Mouse (Mus musculus) neural tube, embryonic 14.5 days (tissue): Measurements from ENCODE around the gene Sowaha. TPM values are rescaled to one million over a fixed set of nuclear protein-coding genes. Genes with fewer than 3 reads are reported as not detected.

Experiments
- ATAC-seq: fragments of 200-750 bp; cut with Nextera tagmentation; 2 replicates; pipeline ENCODE4 v1.8.0; 2017; ENCODE audit warnings: low read depth, mild to moderate bottlenecking, moderate TSS enrichment, moderate library complexity
- H3K27ac ChIP-seq: fragments of 300-500 bp; sonication (generic); 2 replicates; pipeline ENCODE4 v1.5.1; 2014; ENCODE audit warnings: low read depth, mild to moderate bottlenecking, control low read depth, low read length, moderate library complexity, mixed read lengths
- H3K27me3 ChIP-seq: fragments of 300-500 bp; sonication (generic); 2 replicates; pipeline ENCODE4 v1.6.1; 2014; ENCODE audit warnings: low read length; ENCODE audit not compliant: control insufficient read depth, insufficient read depth
- H3K36me3 ChIP-seq: fragments of 300-500 bp; sonication (generic); 2 replicates; pipeline ENCODE4 v1.6.1; 2014; ENCODE audit warnings: low read length, mixed read lengths; ENCODE audit not compliant: control insufficient read depth, insufficient read depth
- H3K4me1 ChIP-seq: fragments of 300-500 bp; sonication (generic); 2 replicates; pipeline ENCODE4 v1.6.1; 2014; ENCODE audit warnings: low read length; ENCODE audit not compliant: control insufficient read depth, insufficient read depth
- H3K4me2 ChIP-seq: fragments of 300-500 bp; sonication (generic); 2 replicates; pipeline ENCODE4 v1.6.1; 2014; ENCODE audit warnings: mild to moderate bottlenecking, low read depth, low read length, control low read depth
- H3K4me3 ChIP-seq: fragments of 300-500 bp; sonication (generic); 2 replicates; pipeline ENCODE4 v1.5.1; 2014; ENCODE audit warnings: low read depth, low read length, control low read depth, mixed read lengths
- H3K9ac ChIP-seq: fragments of 300-500 bp; sonication (generic); replicated peaks from 2 replicates; pipeline ENCODE4 v1.6.1; 2014; ENCODE audit warnings: low read depth, mild to moderate bottlenecking, control low read depth, low read length, mixed read lengths
- H3K9me3 ChIP-seq: fragments of 300-500 bp; sonication (generic); 2 replicates; pipeline ENCODE4 v1.6.1; 2016; ENCODE audit warnings: low read length; ENCODE audit not compliant: control insufficient read depth
- WGBS: fragments of 180-500 bp; shearing (Covaris S2); extraction: QIAGEN DNeasy Blood & Tissue Kit; methylation state at CpG from one replicate; pipeline ENCODE4 v1.1.7; 2014; 5-methylcytosine and 5-hydroxymethylcytosine counted together
- polyA plus RNA-seq: library from polyadenylated mRNA; unstranded; fragments of >200 nt; fragmentation: Nextera tagmentation; extraction: Ambion mirVana; gene quantifications from 2 replicates; pipeline ENCODE4 v1.2.1, GENCODE M21; 2014

The Sowaha gene
- polyA plus RNA-seq, 1 experiment from 2014 or later, result 1.1 TPM

DNA sequence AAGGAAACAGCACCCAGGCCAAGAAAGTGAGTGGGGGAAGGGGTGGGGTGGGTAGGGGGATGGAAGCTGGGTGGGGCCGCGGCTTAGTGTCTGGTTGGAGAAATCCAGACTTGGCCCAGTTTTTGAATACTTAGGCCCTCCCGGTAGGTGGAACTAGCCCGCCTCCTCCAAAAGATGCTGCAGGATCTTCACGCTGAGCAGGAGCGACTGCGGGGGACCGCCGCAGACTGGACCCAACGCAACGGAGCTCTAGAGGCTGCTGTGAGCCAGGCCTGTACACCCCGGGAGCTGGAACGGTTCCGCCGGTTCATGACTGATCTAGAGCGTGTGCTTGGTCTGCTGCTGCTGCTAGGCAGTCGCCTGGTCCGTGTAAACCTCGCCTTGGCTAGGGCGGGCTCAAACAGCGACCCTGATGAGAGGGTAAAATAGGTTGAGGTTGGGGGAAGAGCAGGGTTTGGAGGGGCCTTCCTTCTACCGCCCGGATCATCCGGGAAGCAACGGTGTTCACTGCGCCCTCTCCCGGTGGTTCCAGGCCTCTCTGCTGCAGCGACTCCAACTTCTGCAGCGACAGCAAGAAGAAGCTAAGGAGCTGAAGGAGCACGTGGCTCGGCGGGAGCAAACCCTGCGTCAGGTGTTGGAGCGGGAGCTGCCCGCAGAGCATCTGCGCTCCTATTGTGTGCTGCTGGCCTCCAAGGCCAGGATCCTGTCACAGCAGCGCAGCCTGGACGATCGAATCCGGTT lies 13.7 kb downstream of the Sowaha start:
- Histone ChIP-seq H3K9me3 (no peaks in the 10 kb centered on the region), H3K4me3 (peak overlapping the region; percentile 22), H3K9ac (0 out of 2 replicates have a peak overlapping the region, but pooled peaks have one; percentile 18), H3K4me1 (peaks cover 20% of the 10 kb centered on the region), H3K4me2 (peak overlapping the region; percentile 50), H3K36me3 (no peaks in the 10 kb centered on the region), H3K27me3 (peaks cover 36% of the 10 kb centered on the region), H3K27ac (no peak overlapping the region)
- 7% methylated on average over 40 of the region's 40 CpGs for WGBS
- ATAC-seq, result peak; percentile 41; the same call in 1 of the 2 replicates

- ATAC-seq, result peak; percentile 25; the same call in 1 of the 2 replicates
- peaks cover 39% of the 10 kb centered on the region for H3K27me3 ChIP-seq
These were observed 16.3 kb downstream of the Sowaha start for GRCm38 (mm10) chr11:53463551-53464424.

DNA sequence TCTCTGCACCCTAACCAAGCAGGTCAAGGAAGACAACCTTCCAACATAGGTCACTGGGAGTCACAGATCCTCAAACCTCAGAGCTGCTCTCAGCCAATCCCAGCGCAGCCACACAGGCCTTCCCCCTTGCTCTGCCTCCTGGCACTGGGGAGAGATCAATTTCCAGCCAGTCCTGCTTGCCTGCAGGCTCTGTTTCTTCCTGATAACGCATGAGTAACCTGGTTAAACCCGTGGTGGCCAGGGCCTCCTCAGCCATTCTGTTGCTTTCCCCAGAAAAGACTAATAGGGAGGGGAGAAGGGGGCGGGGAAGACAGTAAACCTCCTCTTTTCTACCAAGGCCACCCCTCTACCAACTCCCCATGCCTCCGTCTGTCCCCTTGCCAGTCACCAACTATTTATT lies 18.3 kb downstream of the Sowaha start:
- Histone ChIP-seq H3K4me2 (no peak overlapping the region), H3K27ac (no peak overlapping the region), H3K4me3 (no peak overlapping the region), H3K4me1 (peaks cover 19% of the 10 kb centered on the region), H3K9me3 (no peaks in the 10 kb centered on the region), H3K27me3 (peaks cover 51% of the 10 kb centered on the region), H3K36me3 (no peaks in the 10 kb centered on the region), H3K9ac (no peak overlapping the region)
- ATAC-seq, result no peak
- 17% methylated on average over 5 of the region's 5 CpGs for WGBS

More at GRCm38 (mm10) chr11:53463551-53464424, 16.3 kb downstream of the Sowaha start:
- Histone ChIP-seq H3K36me3 (no peaks in the 10 kb centered on the region), H3K9me3 (no peaks in the 10 kb centered on the region), H3K4me3 (peak overlapping the region; percentile 35), H3K9ac (peak overlapping the region; percentile 46; the same call in 1 of the 2 replicates), H3K27ac (no peak overlapping the region), H3K4me2 (peak overlapping the region; percentile 75), H3K4me1 (peaks cover 12% of the 10 kb centered on the region)
- 7% methylated on average over 55 of the region's 55 CpGs for WGBS

DNA sequence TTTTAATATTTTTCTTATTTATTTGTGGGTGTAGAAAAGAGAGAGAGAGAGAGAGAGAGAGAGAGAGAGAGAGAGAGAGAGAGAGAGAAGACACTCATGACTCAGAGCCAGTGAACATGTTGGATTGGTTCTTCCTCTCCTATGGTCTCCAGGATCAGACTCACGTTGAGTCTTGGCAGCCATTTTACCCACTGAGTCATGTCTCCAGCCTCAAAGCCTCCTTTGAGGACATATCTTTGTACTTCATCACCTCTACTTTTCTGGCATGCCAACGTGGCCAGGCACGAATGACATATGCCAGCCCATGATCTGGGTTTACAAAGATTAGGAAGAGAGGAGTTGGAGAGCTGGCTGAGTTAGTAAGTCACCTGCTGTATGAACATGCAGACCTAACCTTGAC lies 19.9 kb downstream of the Sowaha start:
- peaks cover 47% of the 10 kb centered on the region for H3K27me3 ChIP-seq
- 80% methylated on average over 3 of the region's 3 CpGs for WGBS

DNA sequence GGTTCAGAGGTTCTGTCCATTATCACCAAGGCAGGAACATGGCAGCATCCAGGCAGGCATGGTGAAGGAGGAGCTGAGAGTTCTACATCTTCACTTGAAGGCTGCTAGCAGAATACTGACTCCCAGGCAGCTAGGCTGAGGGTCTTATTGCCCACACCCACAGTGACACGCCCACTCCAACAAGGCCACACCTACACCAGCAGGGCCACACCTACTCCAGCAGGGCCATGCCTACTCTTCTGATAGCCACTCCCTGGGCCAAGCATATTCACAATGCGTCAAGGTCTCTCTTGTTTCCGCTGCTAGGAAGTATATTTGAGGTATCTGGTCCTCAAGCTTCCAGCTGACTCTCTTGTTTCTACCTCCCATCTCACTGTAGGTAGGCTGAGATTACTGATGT lies 21.1 kb downstream of the Sowaha start:
- Histone ChIP-seq H3K4me1 (peaks cover 16% of the 10 kb centered on the region), H3K9me3 (no peaks in the 10 kb centered on the region), H3K4me3 (no peak overlapping the region), H3K36me3 (no peaks in the 10 kb centered on the region), H3K27ac (no peak overlapping the region), H3K9ac (no peak overlapping the region), H3K4me2 (no peak overlapping the region), H3K27me3 (peaks cover 37% of the 10 kb centered on the region)
- WGBS, result 58% methylated on average over 3 of the region's 3 CpGs
- no peak for ATAC-seq

More for the DNA sequence above, 19.9 kb downstream of the Sowaha start:
- Histone ChIP-seq H3K9ac (no peak overlapping the region), H3K4me1 (peaks cover 16% of the 10 kb centered on the region), H3K4me3 (no peak overlapping the region), H3K9me3 (no peaks in the 10 kb centered on the region), H3K4me2 (no peak overlapping the region), H3K27ac (no peak overlapping the region), H3K36me3 (no peaks in the 10 kb centered on the region)
- ATAC-seq, result no peak

- ATAC-seq, result 0 out of 2 replicates have a peak, but pooled peaks have one; percentile 28
These were observed 22.6 kb downstream of the Sowaha start for GRCm38 (mm10) chr11:53457372-53457954.

GRCm38 (mm10) chr11:53456474-53457371 lies 23.4 kb downstream of the Sowaha start, which contains the start of the genes Gm10447 and Shroom1:
Gm10447 (minus strand) TSS chr11:53457110.
Shroom1 (plus strand) TSS chr11:53457205.
- H3K9me3 ChIP-seq, result no peaks in the 10 kb centered on the region
- H3K27me3 ChIP-seq, result peaks cover 19% of the 10 kb centered on the region
- no peak within 1 kb of the TSS for H3K27ac ChIP-seq
- H3K4me2 ChIP-seq, result peak within 1 kb of the TSS; percentile 62
- no peaks in the 10 kb centered on the region for H3K36me3 ChIP-seq
- H3K4me3 ChIP-seq, result peak within 1 kb of the TSS; percentile 42
- WGBS, result 6% methylated on average over 42 of the region's 42 CpGs
- H3K9ac ChIP-seq, result peak within 1 kb of the TSS; percentile 37
- H3K4me1 ChIP-seq, result peaks cover 7% of the 10 kb centered on the region
- peak; percentile 24; the same call in 1 of the 2 replicates for ATAC-seq

More at GRCm38 (mm10) chr11:53457372-53457954, 22.6 kb downstream of the Sowaha start:
- Histone ChIP-seq H3K36me3 (no peaks in the 10 kb centered on the region), H3K9me3 (no peaks in the 10 kb centered on the region), H3K4me2 (peak overlapping the region; percentile 62), H3K27ac (no peak overlapping the region), H3K4me1 (peaks cover 7% of the 10 kb centered on the region), H3K9ac (peak overlapping the region; percentile 37), H3K27me3 (peaks cover 24% of the 10 kb centered on the region), H3K4me3 (peak overlapping the region; percentile 42)
- 5% methylated on average over 29 of the region's 29 CpGs for WGBS

DNA sequence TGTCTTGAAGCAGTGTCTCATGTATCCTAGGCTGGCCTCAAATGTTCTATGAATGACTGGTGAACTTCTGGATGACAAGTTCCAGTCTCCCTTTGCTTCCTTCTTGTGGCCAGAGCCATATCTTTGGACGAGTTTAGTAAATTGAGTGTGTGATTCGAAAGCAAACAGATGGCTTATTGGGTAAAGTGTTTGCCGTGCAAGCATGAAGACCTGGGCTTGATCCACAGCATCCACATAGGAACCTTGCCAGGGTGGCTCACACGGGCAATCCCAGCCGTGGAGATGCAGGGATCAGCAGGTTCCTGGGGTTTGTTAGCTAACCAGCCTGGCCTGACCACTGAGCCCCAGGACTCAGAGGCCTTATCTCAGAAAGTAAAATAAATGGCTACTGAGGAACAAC lies 27.0 kb downstream of the Sowaha start:
- 93% methylated on average over 5 of the region's 5 CpGs for WGBS
- no peaks in the 10 kb centered on the region for H3K9me3 ChIP-seq
- H3K4me2 ChIP-seq, result no peak overlapping the region
- peaks cover 12% of the 10 kb centered on the region for H3K27me3 ChIP-seq
- H3K27ac ChIP-seq, result no peak overlapping the region
- H3K9ac ChIP-seq, result no peak overlapping the region
- no peak for ATAC-seq
- H3K36me3 ChIP-seq, result no peaks in the 10 kb centered on the region
- H3K4me1 ChIP-seq, result peaks cover 7% of the 10 kb centered on the region
- no peak overlapping the region for H3K4me3 ChIP-seq
